Mouse (Mus musculus) hindbrain, embryonic 14.5 days (tissue): Measurements from ENCODE around the gene Tat. TPM values are rescaled to one million over a fixed set of nuclear protein-coding genes. Genes with fewer than 3 reads are reported as not detected.

ENCODE experiments used
- polyA plus RNA-seq: library from polyadenylated mRNA; unstranded; fragments of >200 nt; fragmentation: Nextera tagmentation; extraction: Ambion mirVana; gene quantifications from 2 replicates; pipeline ENCODE4 v1.2.1, GENCODE M21; 2014

Gene Tat
- polyA plus RNA-seq, 1 experiment from 2014 or later, result not detected

Other genes with a start within 250 kb of the Tat start
- gene Ap1g1, start 211.9 kb upstream of the Tat start, polyA plus RNA-seq, result 39.1 and 46.5 TPM in 2 replicates
- gene Phlpp2, start 121.9 kb upstream of the Tat start, polyA plus RNA-seq, result 4.7 and 4.8 TPM in 2 replicates
- gene Marveld3, start 28.2 kb upstream of the Tat start, polyA plus RNA-seq, result 0.69 and 0.83 TPM in 2 replicates
- not detected in 2 replicates for gene Chst4, start 49.3 kb downstream of the Tat start, polyA plus RNA-seq
- 17.9 and 20.2 TPM in 2 replicates for gene Zfp612, start 89.3 kb downstream of the Tat start, polyA plus RNA-seq
- gene Gm21964, start 110.8 kb downstream of the Tat start, polyA plus RNA-seq, result not detected in 2 replicates
- gene Gm17720, start 112.3 kb downstream of the Tat start, polyA plus RNA-seq, result not detected in 2 replicates
- 78.4 and 102 TPM in 2 replicates for gene Calb2, start 177.8 kb downstream of the Tat start, polyA plus RNA-seq
- 10.8 and 12.3 TPM in 2 replicates for gene Cmtr2, start 225.2 kb downstream of the Tat start, polyA plus RNA-seq